8 mouse cellular contexts compared by ENCODE assay signal in genomic region chr12:8923603-8924002, GRCm38 (mm10). TPM values are rescaled to one million over a fixed set of nuclear protein-coding genes. Genes with fewer than 3 reads are reported as not detected.
DNase-seq lines count a peak whose midpoint lies in the region; ATAC-seq and TF ChIP-seq lines count a peak whose summit lies in the region.

No protein-coding gene starts in this region.

- DNase-seq in kidney, adult 8-10 months, result no peak
- DNase-seq in c-Kit-positive CD71-positive TER-119-positive erythroid progenitor cells, embryonic 14.5 days (ENCODE audit: low spot score), result peak; percentile 8
- DNase-seq in midbrain, embryonic 14.5 days, result no peak
- no peak for DNase-seq in thymus, postnatal 10 days (ENCODE audit: low spot score in 2 of 2)
- no peak for DNase-seq in cerebellum, postnatal 36 days
- no peak for DNase-seq in kidney, adult 2 months

- no peaks in the 10 kb centered on the region for H3K27me3 ChIP-seq in kidney, embryonic 16.5 days (ENCODE audit: insufficient read depth, low read length)
- no peaks in the 10 kb centered on the region for H3K27me3 ChIP-seq in hindbrain, embryonic 15.5 days
- H3K27me3 ChIP-seq in midbrain, embryonic 14.5 days (ENCODE audit: control insufficient read depth, insufficient read depth, low read length), result no peaks in the 10 kb centered on the region
- no peaks in the 10 kb centered on the region for H3K27me3 ChIP-seq in kidney, adult 2 months (replicated peaks; ENCODE audit: control insufficient read depth, insufficient read depth, low read length)

- H3K9ac ChIP-seq in kidney, embryonic 16.5 days (replicated peaks; ENCODE audit: low read length), result peak overlapping the region; percentile 99
- peak overlapping the region; percentile 72; the same call in 1 of the 2 replicates for H3K9ac ChIP-seq in hindbrain, embryonic 15.5 days
- peak overlapping the region; percentile 87; the same call in 1 of the 2 replicates for H3K9ac ChIP-seq in midbrain, embryonic 14.5 days (replicated peaks; ENCODE audit: low read length)

- no peak for ATAC-seq in kidney, embryonic 16.5 days (ENCODE audit: low FRiP score, low TSS enrichment)
- no peak for ATAC-seq in hindbrain, embryonic 15.5 days (ENCODE audit: low FRiP score, low read depth)
- ATAC-seq in midbrain, embryonic 14.5 days (ENCODE audit: low FRiP score, low TSS enrichment), result no peak

- 43% methylated on average over 2 of the region's 2 CpGs for WGBS in kidney, embryonic 16.5 days
- 45% methylated on average over 2 of the region's 2 CpGs for WGBS in hindbrain, embryonic 15.5 days
- 53% methylated on average over 2 of the region's 2 CpGs for WGBS in midbrain, embryonic 14.5 days
- WGBS in kidney, adult 2 months, result 16% methylated on average over 2 of the region's 2 CpGs

- TF ChIP-seq CTCF in kidney, adult 2 months (conservative IDR thresholded peaks at IDR 0.05; ENCODE audit: insufficient read depth, insufficient read length, low read depth, low read length), result no peak

- H3K4me1 ChIP-seq in kidney, embryonic 16.5 days (ENCODE audit: insufficient read depth, low read length), result peaks cover 45% of the 10 kb centered on the region
- peaks cover 30% of the 10 kb centered on the region for H3K4me1 ChIP-seq in hindbrain, embryonic 15.5 days (replicated peaks)
- H3K4me1 ChIP-seq in midbrain, embryonic 14.5 days (ENCODE audit: control insufficient read depth, insufficient read depth, low read length), result peaks cover 23% of the 10 kb centered on the region
- H3K4me1 ChIP-seq in kidney, adult 2 months (ENCODE audit: control insufficient read depth, insufficient read depth, low read length), result peaks cover 15% of the 10 kb centered on the region; the same call in 1 of the 2 replicates

- H3K4me2 ChIP-seq in kidney, embryonic 16.5 days (replicated peaks; ENCODE audit: low read depth, low read length), result peak overlapping the region; percentile 65
- peak overlapping the region; percentile 84 for H3K4me2 ChIP-seq in hindbrain, embryonic 15.5 days
- peak overlapping the region; percentile 86 for H3K4me2 ChIP-seq in midbrain, embryonic 14.5 days (ENCODE audit: low read length)

- H3K36me3 ChIP-seq in kidney, embryonic 16.5 days (ENCODE audit: insufficient read depth, low read length), result 0 out of 2 replicates have a peak, but pooled peaks cover 4% of the 10 kb centered on the region
- H3K36me3 ChIP-seq in hindbrain, embryonic 15.5 days, result no peaks in the 10 kb centered on the region
- H3K36me3 ChIP-seq in midbrain, embryonic 14.5 days (ENCODE audit: control insufficient read depth, insufficient read depth, low read length), result 0 out of 2 replicates have a peak, but pooled peaks cover 7% of the 10 kb centered on the region
- peaks cover 2% of the 10 kb centered on the region for H3K36me3 ChIP-seq in kidney, adult 2 months (ENCODE audit: control insufficient read depth, insufficient read depth, low read length)

- H3K4me3 ChIP-seq in kidney, embryonic 16.5 days (ENCODE audit: low read length), result peak overlapping the region; percentile 92
- H3K4me3 ChIP-seq in hindbrain, embryonic 15.5 days, result peak overlapping the region; percentile 91
- H3K4me3 ChIP-seq in midbrain, embryonic 14.5 days (replicated peaks; ENCODE audit: low read depth, low read length), result peak overlapping the region; percentile 80
- no peak overlapping the region for H3K4me3 ChIP-seq in kidney, adult 2 months (ENCODE audit: insufficient read depth, low read depth, low read length)

- no peaks in the 10 kb centered on the region for H3K9me3 ChIP-seq in kidney, embryonic 16.5 days (ENCODE audit: low read length)
- H3K9me3 ChIP-seq in hindbrain, embryonic 15.5 days, result no peaks in the 10 kb centered on the region
- no peaks in the 10 kb centered on the region for H3K9me3 ChIP-seq in midbrain, embryonic 14.5 days (ENCODE audit: control insufficient read depth, low read length)

- H3K27ac ChIP-seq in kidney, embryonic 16.5 days (ENCODE audit: low read length), result no peak overlapping the region
- no peak overlapping the region for H3K27ac ChIP-seq in hindbrain, embryonic 15.5 days (replicated peaks)
- no peak overlapping the region for H3K27ac ChIP-seq in midbrain, embryonic 14.5 days (replicated peaks; ENCODE audit: low read depth, low read length)
- no peak overlapping the region for H3K27ac ChIP-seq in kidney, adult 2 months (ENCODE audit: insufficient read depth, low read depth, low read length)

- no peak for TF ChIP-seq POLR2A in kidney, adult 2 months (IDR thresholded peaks at IDR 0.05; ENCODE audit: low read depth, low read length)

RNA-seq across cellular contexts. Expression of gene Laptm4a, which starts 2.1 kb away (rescaled TPM):
- polyA plus RNA-seq in kidney, embryonic 16.5 days (2015; fragmentation: Nextera tagmentation; extraction: Ambion mirVana), result 327 and 343 TPM in 2 replicates
- 196 and 201 TPM in 2 replicates for polyA plus RNA-seq in hindbrain, embryonic 15.5 days (2015; fragmentation: Nextera tagmentation; extraction: Ambion mirVana)
- polyA plus RNA-seq in midbrain, embryonic 14.5 days (2014; fragmentation: Nextera tagmentation; extraction: Ambion mirVana), result 141 and 151 TPM in 2 replicates
- polyA plus RNA-seq in kidney, adult 2 months (2012; rRNA removed), result 256 and 291 TPM in 2 replicates

RNA-seq across cellular contexts. Expression of gene Matn3, which starts 24.1 kb away (rescaled TPM):
- 0.53 and 0.57 TPM in 2 replicates for polyA plus RNA-seq in kidney, embryonic 16.5 days (2015; fragmentation: Nextera tagmentation; extraction: Ambion mirVana)
- polyA plus RNA-seq in hindbrain, embryonic 15.5 days (2015; fragmentation: Nextera tagmentation; extraction: Ambion mirVana), result 0.08 and 0.31 TPM in 2 replicates
- polyA plus RNA-seq in midbrain, embryonic 14.5 days (2014; fragmentation: Nextera tagmentation; extraction: Ambion mirVana), result 0.11 and 0.13 TPM in 2 replicates
- polyA plus RNA-seq in kidney, adult 2 months (2012; rRNA removed), result not detected in 2 replicates

RNA-seq across cellular contexts. Expression of gene Wdr35, which starts 50.1 kb away (rescaled TPM):
- polyA plus RNA-seq in kidney, embryonic 16.5 days (2015; fragmentation: Nextera tagmentation; extraction: Ambion mirVana), result 21.0 and 22.3 TPM in 2 replicates
- polyA plus RNA-seq in hindbrain, embryonic 15.5 days (2015; fragmentation: Nextera tagmentation; extraction: Ambion mirVana), result 21.7 and 22.5 TPM in 2 replicates
- 15.2 and 22.2 TPM in 2 replicates for polyA plus RNA-seq in midbrain, embryonic 14.5 days (2014; fragmentation: Nextera tagmentation; extraction: Ambion mirVana)
- polyA plus RNA-seq in kidney, adult 2 months (2012; rRNA removed), result 5.3 and 6.0 TPM in 2 replicates
